Mouse (Mus musculus) G1E-ER4 (cell line): ENCODE data around the gene AA467197. TPM values are rescaled to one million over a fixed set of nuclear protein-coding genes. Genes with fewer than 3 reads are reported as not detected.

ENCODE experiments used
- GATA1 ChIP-seq: IDR thresholded peaks from one replicate; pipeline ENCODE4 v1.8.0; 2012; ENCODE audit warnings: low read length, inconsistent platforms
- polyA plus RNA-seq: library from polyadenylated mRNA; stranded (reverse); fragments of >175 nt; gene quantifications from 2 replicates; pipeline ENCODE4 v1.2.3, GENCODE M21; 2012

Gene AA467197
- polyA plus RNA-seq, 1 experiment, result not detected

DNA sequence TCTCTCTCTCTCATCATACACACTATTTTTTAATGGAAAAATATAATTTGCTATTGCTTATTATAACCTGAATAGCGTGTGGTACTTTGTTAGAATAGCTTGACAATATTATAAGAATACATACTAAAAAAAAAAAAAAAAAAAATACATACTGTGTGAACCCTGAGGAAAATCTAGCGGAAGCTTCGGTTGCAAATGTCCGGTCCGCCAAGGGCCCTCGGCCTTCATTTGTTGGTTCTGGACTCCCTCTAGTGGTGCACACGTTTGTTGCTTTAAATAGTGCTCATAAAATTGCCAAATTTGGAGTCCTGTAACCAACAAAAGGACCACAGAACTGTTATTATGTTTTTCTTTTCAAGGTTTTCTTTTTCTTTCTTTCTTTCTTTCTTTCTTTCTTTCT lies 7.8 kb upstream of the AA467197 start:
- no peak for TF ChIP-seq GATA1

DNA sequence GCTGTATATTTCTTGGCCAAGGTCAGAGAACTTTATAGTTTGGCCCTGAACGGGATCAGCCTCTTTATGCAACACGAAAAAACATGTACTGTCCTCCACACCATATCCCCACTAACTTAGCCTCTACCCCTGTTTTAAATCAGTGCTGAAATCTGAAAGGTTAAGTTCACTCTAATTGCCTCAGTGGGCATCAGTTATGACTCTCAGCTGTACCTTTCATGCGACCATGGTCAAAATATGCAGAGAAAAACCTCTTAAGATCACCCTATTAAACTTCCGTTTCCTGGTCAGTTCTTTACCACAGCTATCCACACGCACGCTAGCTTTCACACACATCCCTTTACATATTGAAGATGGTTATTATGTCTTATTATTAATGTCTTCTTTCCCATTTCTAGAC lies 6.9 kb upstream of the AA467197 start:
- no peak for TF ChIP-seq GATA1

DNA sequence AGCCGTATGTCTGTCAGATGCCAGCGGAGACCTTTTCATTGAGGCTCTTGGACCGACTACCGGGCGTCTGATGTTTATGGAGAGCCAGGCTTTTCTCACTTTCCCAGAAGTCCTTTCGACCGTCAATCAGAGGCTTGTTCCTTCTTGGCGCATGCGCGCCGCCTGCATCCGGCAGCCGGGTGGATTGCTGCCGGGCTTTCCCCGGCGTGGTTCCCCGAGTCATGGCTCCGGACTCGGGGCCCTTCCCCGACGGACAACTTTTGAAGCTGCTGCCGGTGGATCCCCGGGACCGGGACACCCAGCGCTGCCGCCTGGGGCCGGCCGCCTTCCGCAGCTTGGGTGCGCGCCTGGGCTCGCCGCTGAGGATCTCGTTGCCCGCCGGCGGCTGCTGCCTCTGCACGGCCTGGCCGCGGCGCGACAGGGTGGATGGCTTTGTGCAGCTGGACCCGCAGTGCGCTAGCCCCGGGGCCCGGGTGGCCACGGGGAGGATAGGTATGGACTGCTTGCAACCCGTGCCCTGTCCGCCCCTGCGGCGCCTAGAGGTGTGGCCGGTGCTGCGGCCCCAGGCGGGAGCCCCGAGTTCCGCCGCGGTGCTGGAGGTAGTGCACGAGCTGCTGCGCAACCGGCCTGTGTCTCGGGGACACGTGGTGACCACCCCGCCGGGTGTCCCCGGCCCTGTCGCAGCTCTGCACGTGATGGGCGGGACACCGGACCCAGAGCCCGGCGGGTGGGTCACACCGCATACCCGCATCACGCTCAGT lies 6.1 kb upstream of the AA467197 start:
- no peak for TF ChIP-seq GATA1

DNA sequence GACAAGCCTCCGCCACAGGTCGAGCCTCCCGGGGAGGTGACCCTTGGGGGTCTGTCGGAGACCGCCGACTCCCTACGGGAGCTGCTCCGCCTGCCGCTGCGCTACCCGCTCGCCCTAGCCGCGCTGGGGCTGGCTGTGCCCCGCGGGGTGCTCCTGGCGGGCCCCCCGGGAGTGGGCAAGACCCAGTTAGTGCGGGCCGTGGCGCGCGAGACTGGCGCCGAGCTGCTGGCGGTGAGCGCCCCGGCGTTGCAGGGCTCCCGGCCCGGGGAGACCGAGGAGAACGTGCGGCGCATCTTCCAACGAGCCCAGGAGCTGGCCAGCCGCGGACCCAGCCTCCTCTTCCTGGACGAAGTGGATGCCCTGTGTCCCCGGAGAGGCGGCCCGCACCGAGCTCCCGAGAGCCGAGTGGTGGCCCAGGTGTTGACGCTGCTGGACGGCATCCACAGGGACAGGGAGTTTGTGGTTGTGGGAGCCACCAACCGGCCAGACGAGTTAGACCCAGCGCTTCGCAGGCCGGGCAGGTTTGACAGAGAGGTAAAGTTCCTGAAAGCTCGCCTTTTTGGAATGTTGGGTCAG lies 5.5 kb upstream of the AA467197 start:
- no peak for TF ChIP-seq GATA1

DNA sequence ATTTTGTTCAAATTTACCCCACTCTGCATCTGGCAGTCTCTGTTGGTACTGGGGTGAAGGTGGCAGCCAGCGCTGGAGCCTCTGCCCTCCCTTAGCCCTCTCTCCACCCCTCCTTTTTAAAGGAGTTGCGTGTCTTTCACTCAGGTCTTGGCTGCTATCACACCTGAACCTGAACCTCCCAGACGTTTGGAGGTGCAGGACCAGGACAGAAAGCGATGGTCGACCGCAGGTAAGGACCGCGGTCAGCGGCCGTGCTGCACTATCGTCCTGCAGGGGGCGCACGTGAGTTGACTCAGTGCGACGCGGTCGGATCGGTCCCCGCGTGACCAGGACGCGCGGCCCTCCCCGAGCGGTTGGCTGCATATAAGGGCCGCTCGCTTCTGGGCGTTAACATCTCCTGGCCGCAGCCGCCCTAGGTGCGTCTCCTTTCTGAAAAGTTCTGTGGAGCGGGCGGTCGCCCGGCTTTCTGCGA lies 776 bp downstream of the AA467197 start:
- no peak for TF ChIP-seq GATA1

DNA sequence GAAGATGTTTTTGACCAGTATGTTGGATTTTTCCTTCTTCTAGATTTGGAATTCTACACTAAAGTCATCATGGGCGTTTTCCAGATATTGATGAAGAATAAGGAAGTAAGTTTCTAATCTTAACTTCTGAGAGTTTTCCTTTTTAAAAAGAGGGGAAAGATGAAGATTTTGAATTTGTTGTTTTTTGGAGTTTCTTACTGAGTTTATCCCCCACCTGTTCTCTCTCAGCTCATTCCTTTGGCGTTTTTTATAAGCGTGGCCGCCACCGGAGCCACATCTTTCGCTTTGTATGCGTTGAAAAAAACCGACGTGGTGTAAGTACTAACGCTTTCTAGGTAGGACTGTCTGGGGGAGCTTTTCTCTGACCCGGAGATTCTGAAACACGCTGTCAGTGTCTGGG lies 1.2 kb downstream of the AA467197 start:
- TF ChIP-seq GATA1, result no peak

DNA sequence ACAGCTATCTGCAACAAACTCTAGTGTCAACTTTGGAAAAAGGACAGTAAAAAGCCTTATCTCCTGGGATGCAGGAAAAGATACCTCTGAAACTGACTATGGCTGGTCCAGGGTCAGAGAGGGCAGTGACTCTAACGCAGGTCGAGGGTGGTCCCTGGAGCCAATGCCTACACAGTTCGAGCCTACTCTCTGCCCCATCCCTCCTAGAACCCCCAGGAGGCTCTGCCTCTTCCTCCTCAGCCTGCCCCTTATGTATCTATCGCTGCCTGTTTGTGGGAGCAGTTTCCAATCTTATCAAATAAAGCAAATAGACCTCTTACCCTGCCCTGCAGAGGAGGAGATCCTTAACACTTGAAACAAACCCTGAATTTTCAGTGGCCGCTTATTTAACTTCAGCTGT lies 1.9 kb downstream of the AA467197 start:
- no peak for TF ChIP-seq GATA1

DNA sequence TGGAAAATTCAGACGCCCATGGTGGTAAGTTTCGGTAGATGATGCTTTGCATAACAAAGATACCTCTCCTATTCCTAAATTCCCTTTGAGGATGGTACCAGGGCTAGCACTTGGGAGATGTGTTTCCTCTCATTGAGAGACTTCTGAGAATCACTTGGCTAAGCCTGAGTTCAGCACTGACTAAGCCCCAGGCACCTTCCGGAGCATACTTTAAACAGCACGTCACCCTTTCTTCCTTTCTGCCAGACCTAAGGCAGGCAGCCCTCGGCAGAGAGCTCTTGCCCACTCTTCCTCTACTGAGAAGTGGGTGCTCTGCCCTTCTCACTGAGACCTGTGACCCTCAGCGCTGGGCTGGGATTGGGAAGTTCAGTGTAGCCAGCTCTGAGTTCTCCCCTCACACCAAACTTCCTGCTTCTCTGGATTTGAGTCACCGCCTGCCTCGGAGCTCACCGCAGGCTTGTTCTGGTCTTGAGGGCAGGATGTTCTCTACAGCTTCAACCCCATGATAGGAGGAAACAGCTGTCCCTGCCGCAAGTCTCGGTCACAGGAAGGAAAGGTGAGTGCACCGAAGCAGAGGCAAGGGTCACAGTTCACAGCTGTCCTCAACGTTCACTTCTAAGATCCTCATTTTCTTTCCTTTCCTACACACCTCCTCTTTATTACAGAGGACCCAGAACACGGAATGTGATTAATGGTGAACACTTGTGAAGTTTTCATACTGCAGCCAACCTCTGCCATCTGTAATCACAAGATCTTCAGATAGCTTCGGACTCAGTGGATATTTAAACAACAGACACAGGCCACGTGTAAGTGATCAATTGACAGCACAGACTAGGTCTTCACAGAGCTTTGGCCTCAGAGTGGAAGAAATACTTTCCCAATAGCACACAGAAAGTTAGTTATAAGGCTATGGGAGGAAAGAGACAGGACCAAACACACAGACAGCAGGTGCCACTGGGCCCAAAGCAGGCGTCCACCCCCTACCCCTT lies 15.6 kb downstream of the AA467197 start:
- no peak for TF ChIP-seq GATA1

DNA sequence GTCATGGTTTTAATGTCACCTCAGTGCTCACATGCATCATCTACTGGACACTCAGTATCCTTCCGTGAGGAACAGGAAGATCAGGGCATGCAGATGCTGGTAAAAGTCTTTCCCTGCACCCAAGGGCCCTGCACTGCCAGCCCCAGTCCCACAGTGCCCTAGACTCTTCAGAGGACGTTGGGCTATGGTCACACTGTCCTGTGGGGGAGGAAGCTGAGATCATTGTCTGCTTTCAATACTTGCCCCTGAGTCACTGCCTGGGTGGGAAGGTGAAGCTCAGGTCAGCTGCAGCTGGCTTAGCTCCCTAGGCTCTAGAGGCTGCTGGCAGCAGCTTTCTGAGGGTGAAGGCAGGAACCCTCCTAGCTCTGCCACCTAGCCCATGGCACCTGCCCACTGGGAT lies 19.3 kb downstream of the AA467197 start:
- TF ChIP-seq GATA1, result no peak

DNA sequence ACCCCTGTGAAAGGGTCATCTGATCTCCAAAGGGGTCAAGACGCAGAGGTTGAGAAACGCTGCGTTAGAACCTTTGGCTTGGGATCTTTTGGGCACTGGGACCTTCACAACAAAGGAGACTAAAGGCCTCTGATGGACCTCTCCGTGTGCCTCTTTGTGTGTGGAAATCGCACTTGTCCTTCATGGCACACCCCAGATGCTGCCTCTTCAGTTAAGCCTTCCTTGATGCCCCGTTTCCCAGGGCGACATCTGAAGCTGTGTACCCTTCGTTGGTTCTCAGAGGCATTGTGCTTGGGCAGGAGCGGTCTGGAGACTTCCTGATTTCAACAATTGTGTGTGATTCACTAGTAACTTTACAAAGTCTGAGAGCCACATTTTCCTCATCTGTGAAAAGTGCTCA lies 20.0 kb downstream of the AA467197 start:
- no peak for TF ChIP-seq GATA1

DNA sequence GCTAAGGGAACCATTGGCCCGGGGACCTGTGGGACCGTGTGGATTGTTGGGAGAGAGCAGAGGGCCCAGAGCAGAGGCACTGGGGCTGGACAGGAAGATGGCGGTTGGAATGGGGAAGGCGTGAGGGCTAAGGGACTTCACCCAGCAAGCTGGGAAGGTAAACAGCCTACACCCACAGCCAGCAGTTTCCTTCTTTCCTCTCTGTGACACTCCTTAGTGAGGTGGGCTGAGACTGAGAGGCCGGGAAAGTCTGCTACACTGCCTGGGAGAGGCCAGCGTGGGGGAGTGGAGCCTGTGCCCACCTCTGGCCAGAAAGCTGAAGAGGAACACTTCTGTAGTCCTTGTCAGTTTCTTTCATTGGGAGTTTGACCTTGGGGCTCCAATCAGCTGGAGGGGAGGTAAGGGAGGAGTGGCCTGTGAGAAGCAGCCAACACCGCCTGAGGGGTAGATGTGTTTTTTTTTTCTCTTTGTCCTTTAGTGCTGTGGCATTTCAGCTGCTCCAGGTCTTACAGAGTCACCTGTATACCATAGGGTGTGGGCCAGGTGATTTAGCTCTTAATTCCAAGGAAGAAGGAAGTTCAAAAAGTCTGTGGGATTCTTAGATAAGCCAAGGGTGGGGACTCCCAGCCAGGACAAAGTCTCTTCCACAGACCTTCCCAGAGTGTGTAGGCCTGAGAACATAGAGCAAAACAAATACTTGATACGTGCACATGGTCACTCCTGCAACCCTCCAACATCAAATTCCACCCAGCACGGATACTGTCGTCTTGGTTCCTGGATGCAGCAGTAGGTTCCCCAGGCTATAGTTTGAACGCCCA lies 21.1 kb downstream of the AA467197 start:
- no peak for TF ChIP-seq GATA1

DNA sequence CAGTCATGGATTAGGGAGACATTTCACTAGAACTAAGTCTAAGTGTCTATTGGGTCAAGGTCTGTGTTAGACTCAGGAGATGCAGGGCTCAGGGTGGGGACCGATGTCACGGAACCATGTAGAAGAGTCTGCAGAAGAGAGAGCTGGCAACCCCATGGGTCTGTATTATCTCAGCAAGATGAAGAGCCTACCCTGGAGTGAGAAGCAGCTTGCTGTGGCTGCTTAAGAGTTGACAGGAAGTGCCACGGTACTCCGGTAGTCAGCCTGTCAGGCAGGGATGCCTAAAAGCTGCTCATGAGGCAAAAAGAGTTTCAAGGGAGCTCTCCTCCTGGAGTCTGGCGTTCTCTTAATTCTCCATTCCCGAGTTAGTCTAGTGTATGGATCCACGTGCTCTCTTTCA lies 23.0 kb downstream of the AA467197 start:
- TF ChIP-seq GATA1, result no peak

DNA sequence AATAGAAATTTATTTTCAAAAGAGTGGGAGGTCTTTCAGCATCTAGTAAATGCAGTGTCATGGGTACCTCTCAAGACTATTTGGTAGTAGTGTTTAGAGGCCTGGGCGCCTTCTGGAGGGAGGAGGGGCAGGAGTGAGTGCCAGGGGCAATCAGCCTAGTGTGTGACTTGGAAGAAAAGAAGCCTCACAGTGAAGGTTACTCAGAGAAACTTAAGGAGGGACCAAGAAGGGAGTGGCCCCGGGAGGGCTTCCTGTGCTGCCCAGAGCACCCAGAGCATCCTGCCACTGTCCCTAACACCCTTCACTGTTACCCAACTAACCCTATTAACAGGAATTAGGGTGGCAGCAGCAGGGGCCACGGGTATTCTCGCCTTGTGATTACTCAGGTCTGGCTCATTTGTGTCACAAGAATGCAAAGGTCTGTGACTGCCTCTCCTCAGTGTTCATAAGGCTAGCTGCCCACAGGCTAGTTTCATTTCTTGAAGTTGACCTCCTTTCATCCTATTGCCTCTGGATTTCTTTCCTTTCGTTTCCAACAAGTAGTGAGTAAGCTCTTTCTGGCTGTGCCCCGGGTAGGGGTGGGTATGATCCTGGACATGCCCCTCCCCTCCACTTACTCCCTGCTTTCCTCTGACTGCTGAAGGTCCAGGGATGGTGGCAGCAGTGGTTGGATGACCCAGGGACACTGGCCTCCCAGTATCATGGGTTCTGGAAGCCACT lies 28.6 kb downstream of the AA467197 start:
- no peak for TF ChIP-seq GATA1
